Mouse (Mus musculus) spleen, postnatal 4 days (tissue): ENCODE measurements around the gene Zswim3.
"Not testable (repeated sequence)": the region's sequence is repeated elsewhere in the genome, so short reads cannot be mapped to it uniquely, and the experiment has no call there.

Experiments
- DNase-seq, 2 experiments: peaks; one replicate each; pipeline ENCODE4 v3.0.0; 2022; ENCODE audit warnings: low spot score in 2 of 2

Zswim3 gene

DNA sequence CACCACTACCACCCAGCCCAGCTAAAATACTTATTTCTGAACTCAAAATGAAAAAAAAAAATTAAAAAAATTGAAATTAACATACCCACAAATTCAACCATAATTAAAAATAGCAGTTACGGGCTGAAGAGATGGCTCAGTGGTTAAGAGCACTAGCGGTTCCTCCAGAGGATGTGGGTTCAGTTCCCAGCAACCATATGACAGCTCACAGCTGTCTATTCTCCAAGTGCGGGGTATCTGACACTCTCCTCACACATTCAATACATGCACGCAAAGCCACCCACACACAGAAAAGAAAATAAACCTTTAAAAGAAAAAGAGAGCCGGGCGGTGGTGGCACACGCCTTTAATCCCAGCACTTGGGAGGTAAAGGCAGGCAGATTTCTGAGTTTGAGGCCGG is 45.2 kb downstream of the Zswim3 start:
- no peak for DNase-seq

DNA sequence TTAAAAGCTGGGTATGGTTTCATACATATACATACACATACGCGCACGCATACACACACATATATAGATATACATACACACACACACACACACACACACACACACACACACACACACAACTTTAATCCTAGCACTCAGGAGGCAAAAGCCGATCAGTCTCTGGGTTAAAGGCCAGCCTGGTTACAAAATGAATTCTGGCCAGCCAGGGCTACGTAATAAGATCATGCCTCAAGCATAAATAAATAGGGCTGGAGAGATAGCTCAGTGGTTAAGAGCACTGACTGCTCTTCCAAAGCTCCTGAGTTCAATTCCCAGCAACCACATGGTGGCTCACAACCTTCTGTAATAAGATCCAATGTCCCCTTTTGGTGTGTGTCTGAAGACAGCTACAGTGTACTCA is 50.7 kb downstream of the Zswim3 start:
- DNase-seq: not testable (repeated sequence)

GRCm38 (mm10) chr2:164856309-164857100 is 51.6 kb downstream of the Zswim3 start:
- no peak for DNase-seq

DNA sequence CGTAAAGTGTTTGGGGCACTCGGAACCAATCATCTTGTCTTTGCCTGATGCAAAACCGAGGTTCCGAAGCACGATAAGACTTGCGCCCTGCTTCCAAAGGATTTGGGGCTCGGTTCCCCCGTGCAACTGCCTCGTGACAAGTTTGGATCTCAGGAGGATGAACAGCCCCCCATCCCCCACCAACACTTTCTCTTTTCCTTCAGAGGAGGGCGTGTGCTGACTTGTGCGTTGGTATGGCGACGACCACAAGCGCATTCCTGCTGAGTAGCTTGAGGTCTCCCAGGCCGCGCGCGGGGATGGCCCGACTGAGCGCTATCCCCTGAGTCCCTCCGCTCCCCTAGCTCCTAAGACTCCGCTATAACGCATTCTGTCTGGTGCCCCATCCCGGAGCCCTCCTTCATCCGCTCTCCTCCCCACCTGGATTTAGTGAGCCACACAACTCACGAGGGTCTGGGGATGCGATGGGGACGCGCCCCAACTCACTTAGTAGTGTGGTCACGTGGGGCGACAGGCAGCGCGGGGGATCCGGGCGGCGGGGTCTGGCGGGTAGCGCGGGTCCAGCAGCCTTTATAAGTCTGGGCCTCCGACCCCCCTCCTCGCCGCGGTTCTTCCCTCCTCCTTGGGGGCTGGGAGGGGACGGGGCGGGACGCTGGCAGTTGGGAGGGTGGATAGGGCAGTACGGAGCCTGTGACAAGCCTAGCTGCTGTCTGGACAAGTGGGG is 52.4 kb downstream of the Zswim3 start, which contains the start of gene Pltp:
Gene Pltp (minus strand): TSS at position 611 of the 721 bp plus-strand sequence.
- DNase-seq: no peak

DNA sequence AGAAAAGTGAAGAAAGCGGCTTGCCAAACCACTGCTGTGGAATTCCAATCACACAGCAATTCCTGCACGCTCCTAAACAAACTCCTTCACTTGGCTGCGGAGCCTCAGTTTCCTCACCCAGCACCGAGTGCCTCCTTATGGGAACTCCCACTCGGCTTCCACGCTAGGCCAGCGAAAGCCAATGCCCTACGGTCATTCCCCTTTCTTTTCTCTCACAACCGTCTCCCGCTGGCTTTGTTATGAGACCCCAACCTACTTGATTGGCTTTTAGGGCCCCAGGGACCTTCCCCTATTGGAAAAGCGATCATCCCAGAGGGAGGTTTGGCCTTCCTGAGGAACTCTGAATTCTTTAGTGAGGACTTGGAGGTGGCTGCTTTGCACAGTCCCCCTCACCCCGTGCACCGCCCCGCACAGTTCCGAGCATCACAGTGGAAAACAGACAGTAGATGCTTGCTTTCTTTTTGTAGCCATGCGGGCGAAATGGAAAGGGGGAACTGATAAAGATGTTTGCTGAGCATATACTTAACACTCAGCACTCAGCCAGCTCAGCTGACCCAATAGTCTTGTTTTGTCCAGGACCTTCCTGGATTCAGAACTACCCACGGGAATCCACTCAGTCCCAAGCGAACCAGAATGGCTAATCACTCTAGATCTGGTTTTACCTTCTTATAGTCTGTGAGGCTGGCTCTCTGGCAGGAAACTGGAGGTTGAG is 53.1 kb downstream of the Zswim3 start:
- DNase-seq: no peak

DNA sequence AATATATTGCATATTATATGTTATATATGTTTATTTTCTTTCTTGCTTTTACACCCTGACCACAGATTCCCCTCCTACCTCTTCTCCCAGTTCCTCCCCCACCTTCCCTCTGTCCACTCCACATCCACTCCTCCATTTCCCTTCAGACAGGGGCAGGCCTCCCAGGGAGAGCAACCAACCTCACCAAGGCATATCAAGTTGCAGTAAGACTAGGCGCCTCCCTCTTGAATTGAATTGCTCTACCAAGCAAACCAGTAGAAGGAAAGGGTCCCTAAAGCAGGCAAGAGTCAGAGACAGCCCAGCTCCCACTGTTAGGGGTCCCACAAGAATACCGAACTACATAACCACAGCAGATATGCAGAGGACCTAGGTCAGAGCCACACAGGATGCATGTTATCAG is 54.3 kb downstream of the Zswim3 start:
- no peak for DNase-seq

- DNase-seq: no peak
Observed at GRCm38 (mm10) chr2:164859640-164860432, 54.9 kb downstream of the Zswim3 start.

- no peak for DNase-seq
Observed at GRCm38 (mm10) chr2:164861094-164861493, 56.2 kb downstream of the Zswim3 start.

GRCm38 (mm10) chr2:164862179-164862861 is 57.4 kb downstream of the Zswim3 start:
- DNase-seq: no peak

- not testable (repeated sequence) for DNase-seq
Observed at GRCm38 (mm10) chr2:164863411-164863810, 58.5 kb downstream of the Zswim3 start.

DNA sequence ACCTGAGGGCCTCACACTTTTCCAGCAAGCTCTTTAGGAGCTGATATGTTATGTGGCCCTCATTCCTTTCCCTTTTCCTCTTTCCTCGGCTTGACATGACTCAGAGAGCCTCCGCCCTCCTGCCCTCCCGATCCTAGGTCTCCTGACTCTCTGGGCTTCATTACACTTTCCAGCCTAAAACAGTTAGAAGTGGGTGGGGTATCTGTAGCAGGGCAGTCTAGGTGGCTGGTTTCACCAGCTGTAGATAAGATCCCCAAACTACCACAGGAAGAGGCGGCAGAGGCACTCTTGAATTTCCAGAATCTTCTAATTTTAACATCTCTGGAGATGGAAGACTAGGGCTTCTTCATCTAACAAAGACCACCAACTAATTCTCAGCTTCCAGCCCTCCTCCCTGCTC is 59.7 kb downstream of the Zswim3 start:
- DNase-seq: no peak

DNA sequence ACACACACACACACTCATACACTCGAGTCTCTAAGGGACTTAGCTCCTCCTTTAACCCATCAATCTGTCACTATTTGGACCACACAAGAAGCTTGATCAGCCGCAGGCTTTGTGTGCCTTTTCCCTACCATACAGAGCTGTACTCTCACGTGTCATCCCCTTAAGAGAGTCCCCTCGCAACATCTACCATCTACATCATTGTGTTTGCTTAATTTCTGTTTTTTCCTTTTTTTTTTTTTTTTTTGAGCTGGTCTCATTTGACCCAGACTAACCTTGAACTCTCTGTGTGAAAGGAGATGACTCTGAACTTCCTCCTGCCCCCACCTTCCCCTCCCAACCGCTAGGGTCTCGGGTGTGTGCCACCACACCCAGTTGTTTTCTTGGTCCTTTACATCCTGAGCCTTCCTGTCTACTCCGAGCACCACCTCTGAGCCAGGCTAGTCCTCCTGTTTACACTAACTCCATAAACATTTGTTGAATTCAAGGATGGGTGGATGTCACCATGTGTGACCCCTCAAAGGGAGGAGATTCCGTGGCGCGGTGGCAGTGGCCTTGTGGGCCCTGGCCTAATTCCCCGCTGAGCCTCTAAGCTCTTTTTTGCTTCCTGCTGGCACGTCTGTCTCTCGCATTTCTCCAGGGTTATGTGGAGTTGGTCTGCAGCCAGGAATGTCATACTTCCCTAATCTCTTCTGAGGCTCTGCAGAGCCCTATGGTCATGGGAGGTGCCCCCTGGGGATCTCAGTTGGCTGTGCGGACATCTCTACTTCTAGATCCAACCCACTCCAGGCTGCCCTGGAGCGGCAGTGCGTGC is 62.0 kb downstream of the Zswim3 start:
- DNase-seq: no peak

- peak in 1 of 2 experiments; percentile 68 for DNase-seq
Observed at GRCm38 (mm10) chr2:164867566-164867965, 62.7 kb downstream of the Zswim3 start.

GRCm38 (mm10) chr2:164868491-164868890 is 63.6 kb downstream of the Zswim3 start:
- DNase-seq: no peak
